Mouse (Mus musculus) activated CD4-positive, CD25-positive, alpha-beta regulatory T cell, adult 9 weeks (primary cell): ENCODE results near the gene Ifngr2. TPM values are rescaled to one million over a fixed set of nuclear protein-coding genes. Genes with fewer than 3 reads are reported as not detected.

ENCODE experiments used
- polyA plus RNA-seq: library from polyadenylated mRNA; unstranded; fragments of 100-300 nt; shearing (Covaris generic); gene quantifications from one replicate; pipeline ENCODE4 v1.2.1, GENCODE M21; 2017

The Ifngr2 gene
- 14.8 TPM for polyA plus RNA-seq

DNA sequence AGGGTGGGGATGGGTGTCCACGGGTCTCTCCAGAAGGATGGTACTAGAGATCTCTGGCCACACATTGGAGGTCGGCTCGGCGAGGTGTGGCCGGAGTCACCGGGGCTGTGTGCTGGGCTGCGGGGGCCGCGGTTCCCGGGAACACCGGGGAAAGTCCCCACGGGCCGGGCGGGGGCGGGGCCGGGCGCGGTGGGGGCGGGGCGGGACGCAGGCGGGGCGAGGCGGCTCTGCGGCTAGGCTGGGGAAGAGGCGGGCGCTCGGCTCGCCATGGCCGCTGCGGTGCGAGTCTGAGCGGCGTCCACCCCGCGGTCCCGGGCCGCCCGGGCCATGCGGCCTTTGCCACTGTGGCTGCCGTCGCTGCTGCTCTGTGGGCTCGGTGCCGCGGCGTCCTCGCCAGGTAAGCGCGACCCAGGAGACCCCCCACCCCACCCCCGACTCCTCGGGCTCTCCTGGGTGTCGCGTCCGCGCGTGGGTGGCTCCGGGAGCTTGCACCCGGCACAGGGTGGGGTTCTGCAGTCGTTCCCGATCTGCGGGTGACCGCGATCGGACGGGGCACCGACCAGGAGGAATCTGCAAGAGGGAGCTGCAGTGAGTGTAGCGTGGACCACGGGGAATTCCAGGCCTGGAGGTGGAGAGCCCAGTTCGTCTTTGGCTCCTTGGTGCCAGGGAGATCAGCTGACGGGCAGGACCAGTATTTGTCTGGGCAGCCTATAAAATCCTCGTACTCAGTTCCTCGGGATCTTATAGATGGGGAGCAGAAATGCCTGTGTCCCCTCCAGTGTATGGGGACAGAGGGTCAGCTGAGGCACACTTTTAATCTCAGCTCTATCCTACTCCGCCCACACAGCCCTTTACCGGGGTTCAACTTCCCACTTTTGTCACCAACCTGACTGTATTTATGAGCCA lies at the start of gene Ifngr2:
TSS of gene Ifngr2 (plus strand) at position 237 of the 906 bp plus-strand sequence.

DNA sequence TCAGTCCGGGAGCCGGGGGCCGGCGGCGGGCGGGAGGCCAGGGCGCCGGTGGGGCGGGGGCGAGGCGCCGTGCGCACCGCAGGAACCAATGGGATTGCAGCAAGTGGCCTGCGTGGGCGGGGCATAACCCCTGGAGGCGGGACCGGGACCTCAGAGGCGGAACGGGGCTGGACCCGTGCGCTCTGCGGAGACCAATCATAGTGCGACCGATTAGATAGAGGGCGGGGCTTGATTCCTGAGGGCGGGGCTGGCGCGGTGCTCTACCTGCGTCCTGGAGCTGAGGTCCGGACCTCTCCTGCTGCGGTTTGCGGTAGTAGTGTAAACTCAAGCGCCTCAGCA lies 50.8 kb downstream of the Ifngr2 start, which contains the start of gene Tmem50b:
TSS of gene Tmem50b (minus strand) at position 129 of the 339 bp plus-strand sequence.

Other genes with a start within 250 kb of the Ifngr2 start
- gene Ifnar2, start 174.3 kb upstream of the Ifngr2 start, polyA plus RNA-seq = 114 TPM
- not detected for gene Gm21970, start 155.4 kb upstream of the Ifngr2 start, polyA plus RNA-seq
- gene Il10rb, start 140.9 kb upstream of the Ifngr2 start, polyA plus RNA-seq = 155 TPM
- gene Ifnar1, start 61.8 kb upstream of the Ifngr2 start, polyA plus RNA-seq = 194 TPM
- 40.6 TPM for gene Tmem50b, start 50.7 kb downstream of the Ifngr2 start, polyA plus RNA-seq
- 2.7 TPM for gene Dnajc28, start 72.0 kb downstream of the Ifngr2 start, polyA plus RNA-seq
- 127 TPM for gene Gart, start 99.9 kb downstream of the Ifngr2 start, polyA plus RNA-seq
- gene Son, start 100.4 kb downstream of the Ifngr2 start, polyA plus RNA-seq = 161 TPM
- gene Donson, start 141.7 kb downstream of the Ifngr2 start, polyA plus RNA-seq = 9.5 TPM
- gene Cryzl1, start 181.9 kb downstream of the Ifngr2 start, polyA plus RNA-seq = 79.5 TPM
- 2.3 TPM for gene Itsn1, start 182.2 kb downstream of the Ifngr2 start, polyA plus RNA-seq